Mouse (Mus musculus): ENCODE measurements around the gene Fcamr. TPM values are rescaled to one million over a fixed set of nuclear protein-coding genes. Genes with fewer than 3 reads are reported as not detected.

Fcamr gene
- polyA plus RNA-seq, 2 experiments from 2014 or later = not detected

DNA sequence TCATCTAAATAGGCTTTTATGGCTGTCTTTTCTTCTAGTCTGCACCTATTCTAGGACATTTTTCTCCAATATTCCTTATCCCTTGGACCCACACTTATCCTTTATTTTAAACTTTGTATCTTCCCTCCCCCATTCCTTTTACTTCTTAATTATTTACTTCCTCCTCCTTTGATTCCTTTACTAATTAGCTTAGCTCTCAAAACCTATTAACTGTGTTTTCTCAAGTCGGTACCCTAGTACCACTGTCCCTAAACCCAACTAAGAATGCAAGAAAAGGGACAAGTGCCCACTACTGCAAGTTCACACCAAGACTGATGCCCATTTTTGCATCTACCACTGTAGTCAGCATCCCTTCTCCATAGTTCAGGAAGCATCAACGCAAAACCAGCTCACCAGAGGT lies 55.0 kb downstream of the Fcamr start:
- no peak for ATAC-seq

DNA sequence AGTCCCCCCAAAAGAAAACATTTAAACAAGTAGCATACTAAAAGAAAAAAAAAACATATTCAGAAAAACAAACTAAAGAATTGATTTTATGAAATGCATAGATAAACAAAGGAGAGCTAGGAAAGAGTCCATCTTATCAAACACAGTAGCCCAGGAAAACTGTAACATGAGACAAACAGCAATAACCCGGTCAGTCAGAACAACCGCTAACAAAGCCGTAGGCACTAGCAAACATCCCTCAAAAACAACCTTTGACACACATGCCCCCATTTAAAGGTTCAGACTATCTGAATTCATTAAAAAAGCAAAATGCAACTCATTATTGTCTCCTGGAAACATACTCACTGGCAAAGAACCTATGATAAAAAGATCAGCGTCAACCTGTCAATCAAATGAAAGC lies 56.8 kb downstream of the Fcamr start:
- no peak for ATAC-seq

DNA sequence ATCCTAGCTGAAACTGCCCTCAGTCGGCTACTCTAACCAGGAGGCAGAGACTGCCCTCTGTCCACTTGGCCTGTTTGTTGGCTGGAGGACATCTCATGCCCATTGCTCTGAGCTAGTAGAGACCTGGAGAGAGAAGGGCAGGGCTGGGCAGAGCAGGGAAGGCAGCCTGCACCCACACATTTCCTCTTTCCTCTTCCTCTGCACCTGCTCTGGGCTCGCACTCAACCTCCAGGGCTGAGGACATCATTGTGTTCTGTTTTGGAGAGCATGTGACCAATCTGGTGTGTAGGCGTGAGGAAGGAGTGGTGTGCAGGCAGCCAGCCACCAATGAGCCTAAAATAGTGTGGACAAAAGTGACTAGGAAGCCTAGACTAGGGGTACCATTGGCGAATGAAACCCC lies 63.5 kb downstream of the Fcamr start:
- ATAC-seq = peak; percentile 96

Other genes with a start within 250 kb of the Fcamr start
- gene Zp3r, start 171.3 kb upstream of the Fcamr start, polyA plus RNA-seq (2017; shearing (Covaris generic)) = not detected
- not detected for gene C4bp, start 139.3 kb upstream of the Fcamr start, polyA plus RNA-seq (2017; shearing (Covaris generic))
- not detected for gene Gm29427, start 85.1 kb upstream of the Fcamr start, polyA plus RNA-seq (2017; shearing (Covaris generic))
- gene Yod1, start 83.6 kb upstream of the Fcamr start, polyA plus RNA-seq (2017; shearing (Covaris generic)) = 10 to 100 TPM; 19.3 to 20.3 TPM
- gene Pfkfb2, start 71.6 kb upstream of the Fcamr start, polyA plus RNA-seq (2017; shearing (Covaris generic)) = 1 to 10 TPM; 2.7 to 3.9 TPM
- gene AA986860, start 68.9 kb upstream of the Fcamr start, polyA plus RNA-seq (2017; shearing (Covaris generic)) = under 1 TPM; 0.25 to 0.34 TPM
- gene Pigr, start 25.8 kb downstream of the Fcamr start, polyA plus RNA-seq (2017; shearing (Covaris generic)) = under 1 TPM in 1 of 2 experiments, not detected in 1; 0.19 TPM
- 1 to 10 TPM in 1 of 2 experiments, under 1 TPM in 1; 0.56 to 6.0 TPM for gene Fcmr, start 64.8 kb downstream of the Fcamr start, polyA plus RNA-seq (2017; shearing (Covaris generic))
- not detected for gene Il24, start 86.6 kb downstream of the Fcamr start, polyA plus RNA-seq (2017; shearing (Covaris generic))
- not detected for gene Il20, start 110.5 kb downstream of the Fcamr start, polyA plus RNA-seq (2017; shearing (Covaris generic))
- not detected for gene Il19, start 139.2 kb downstream of the Fcamr start, polyA plus RNA-seq (2017; shearing (Covaris generic))
- 10 to 100 TPM; 10.6 to 13.8 TPM for gene Il10, start 218.9 kb downstream of the Fcamr start, polyA plus RNA-seq (2017; shearing (Covaris generic))